Mouse (Mus musculus): Measurements from ENCODE around the gene Scrt2. TPM values are rescaled to one million over a fixed set of nuclear protein-coding genes. Genes with fewer than 3 reads are reported as not detected.

Gene Scrt2
- total RNA-seq, 2 experiments from 2014 or later = not detected

- DNase-seq = peak; percentile 85 to 87
- intact Hi-C loops (cut with DNase I) = no loop called here
Observed at GRCm38 (mm10) chr2:152081641-152082448, 516 bp downstream of the Scrt2 start.

GRCm38 (mm10) chr2:152082456-152083285 lies 1.3 kb downstream of the Scrt2 start:
- DNase-seq = no peak
- intact Hi-C loops (cut with DNase I) = no loop called here

DNA sequence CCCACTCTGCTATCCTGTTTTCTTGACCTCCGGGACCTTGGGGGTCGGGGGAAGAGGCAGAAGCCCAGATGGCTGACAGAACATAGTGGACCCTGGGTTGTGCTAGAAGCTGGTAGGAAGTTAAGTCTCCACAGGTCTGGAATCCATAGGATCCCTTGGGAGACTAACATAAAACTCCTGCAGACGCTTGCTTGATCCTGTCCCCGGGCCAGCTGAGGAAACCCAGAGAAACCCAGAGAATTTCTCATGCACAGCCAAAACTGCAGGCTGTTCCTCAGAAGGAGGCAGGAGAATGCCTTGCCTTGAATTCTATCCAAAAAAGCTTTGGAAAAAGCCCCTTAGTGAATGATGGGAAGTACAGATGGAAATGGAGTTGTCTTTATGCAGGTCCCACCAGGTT lies 2.1 kb downstream of the Scrt2 start:
- intact Hi-C loops (cut with DNase I) = no loop called here
- no peak for DNase-seq

DNA sequence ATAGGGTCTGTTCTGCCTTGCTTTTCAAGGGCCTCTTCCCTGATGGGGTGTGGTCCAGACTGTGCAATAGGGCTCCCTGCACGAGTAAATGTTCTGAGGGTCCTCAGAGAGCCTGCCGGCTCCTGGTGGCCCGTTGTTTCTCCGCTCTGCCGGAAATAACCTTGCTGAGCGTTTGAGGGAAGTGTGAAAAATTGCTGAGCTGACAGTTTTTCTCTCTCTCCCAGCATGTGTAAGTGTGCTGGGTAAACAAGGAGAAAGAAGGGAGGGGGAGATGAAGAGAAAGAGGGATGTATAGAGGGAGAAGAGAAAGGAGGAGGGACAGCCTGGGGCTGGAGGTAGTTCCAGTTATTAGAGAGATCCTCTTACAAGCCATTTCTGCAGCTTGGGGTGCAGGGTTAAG lies 3.0 kb downstream of the Scrt2 start:
- intact Hi-C loops (cut with DNase I) = no loop called here
- no peak for DNase-seq

DNA sequence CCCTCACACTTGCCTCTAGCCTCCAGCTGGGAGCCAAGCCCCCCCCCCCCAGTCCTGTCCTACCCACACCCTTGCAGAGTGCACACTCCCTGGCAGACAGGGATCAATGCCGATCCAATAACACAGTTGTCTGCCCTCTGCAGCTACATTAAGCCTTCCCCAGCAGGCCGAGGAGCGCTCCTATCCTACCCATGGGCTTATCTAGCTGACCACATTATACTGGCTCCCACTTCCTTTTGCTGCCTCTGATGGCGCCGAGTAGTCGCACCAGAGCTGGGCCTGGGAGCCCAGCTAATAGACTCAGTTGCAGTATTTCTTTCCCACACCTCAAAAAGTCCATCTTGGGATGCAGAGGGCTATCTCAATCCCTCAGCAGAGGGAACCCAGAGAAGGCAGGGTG lies 4.1 kb downstream of the Scrt2 start:
- intact Hi-C loops (cut with DNase I) = loop anchor here (5.0 kb wide), 2 partner anchors 58 to 282 kb away; no protein-coding TSS in a partner anchor
- DNase-seq = no peak

GRCm38 (mm10) chr2:152086451-152086850 lies 5.1 kb downstream of the Scrt2 start:
- intact Hi-C loops (cut with DNase I) = loop anchor here (5.0 kb wide), 2 partner anchors 59 to 281 kb away; no protein-coding TSS in a partner anchor
- DNase-seq = no peak

DNA sequence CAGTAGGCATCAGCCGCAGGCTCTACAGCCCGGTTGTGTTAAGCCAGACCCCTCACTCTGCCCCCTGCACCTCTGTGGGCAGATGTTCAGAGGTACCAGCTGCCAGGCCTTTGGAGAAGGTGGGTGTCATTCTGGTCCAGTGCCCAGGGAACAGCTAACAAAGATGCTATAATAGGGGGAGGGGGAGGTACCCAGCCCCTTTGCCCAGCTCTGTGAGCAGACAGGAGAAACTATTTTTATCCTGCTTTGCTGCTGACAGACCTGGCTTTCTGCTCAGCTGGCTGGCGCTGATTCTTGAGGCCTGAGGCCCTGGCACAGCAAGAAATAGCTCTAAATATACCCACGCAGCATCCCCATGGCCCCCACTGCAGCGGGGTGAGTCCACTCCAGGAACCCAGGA lies 5.8 kb downstream of the Scrt2 start:
- intact Hi-C loops (cut with DNase I) = loop anchor here (5.0 kb wide), 2 partner anchors 60 to 280 kb away; no protein-coding TSS in a partner anchor
- DNase-seq = peak; percentile 26 to 43

DNA sequence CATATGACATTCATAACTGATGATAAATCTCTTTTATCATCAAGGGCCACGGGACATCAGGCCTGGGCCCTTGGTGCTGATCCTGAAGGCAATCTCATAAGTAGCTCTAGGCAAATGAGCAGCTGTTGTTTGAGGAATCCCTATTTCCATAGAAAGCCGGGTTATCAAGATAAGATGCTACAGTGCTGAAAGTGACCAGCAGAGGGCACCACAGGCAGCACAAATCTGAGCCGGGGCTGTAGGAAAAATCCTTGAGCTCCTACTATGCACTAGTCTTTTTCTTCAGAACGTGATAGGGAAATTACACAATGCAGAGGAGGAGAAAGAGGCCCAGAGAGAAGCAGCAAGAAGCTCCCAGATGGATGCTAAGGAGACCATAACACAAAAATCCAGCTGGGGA lies 7.7 kb downstream of the Scrt2 start:
- intact Hi-C loops (cut with DNase I) = loop anchor here (2.0 to 5.0 kb wide), 3 partner anchors 16 to 278 kb away; partner anchors contain the start of gene Srxn1
- peak; percentile 50 to 73 for DNase-seq

DNA sequence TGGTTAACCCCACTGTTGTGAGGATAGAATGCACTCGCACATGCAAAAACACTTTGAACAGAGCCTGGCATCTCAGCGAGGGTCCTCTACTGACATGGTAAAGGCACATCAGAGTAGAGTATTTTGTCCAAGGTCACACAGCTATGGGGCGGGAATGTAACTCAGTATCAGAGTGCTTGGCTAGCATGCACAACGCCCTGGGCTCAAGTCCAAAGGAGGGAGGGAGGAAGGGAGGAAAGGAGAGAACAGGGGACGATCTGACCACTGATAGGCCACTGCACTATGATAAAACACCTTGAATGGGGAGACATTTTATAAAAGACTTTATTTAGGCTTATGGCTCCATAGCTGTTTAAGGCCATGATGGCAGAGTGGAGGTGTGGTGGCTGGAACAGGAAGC lies 8.3 kb downstream of the Scrt2 start:
- intact Hi-C loops (cut with DNase I) = loop anchor here (2.0 to 5.0 kb wide), 3 partner anchors 15 to 278 kb away; partner anchors contain the start of gene Srxn1
- DNase-seq = no peak

- no peak for DNase-seq
- intact Hi-C loops (cut with DNase I) = no loop called here
Observed at GRCm38 (mm10) chr2:152090486-152090885, 9.2 kb downstream of the Scrt2 start.

DNA sequence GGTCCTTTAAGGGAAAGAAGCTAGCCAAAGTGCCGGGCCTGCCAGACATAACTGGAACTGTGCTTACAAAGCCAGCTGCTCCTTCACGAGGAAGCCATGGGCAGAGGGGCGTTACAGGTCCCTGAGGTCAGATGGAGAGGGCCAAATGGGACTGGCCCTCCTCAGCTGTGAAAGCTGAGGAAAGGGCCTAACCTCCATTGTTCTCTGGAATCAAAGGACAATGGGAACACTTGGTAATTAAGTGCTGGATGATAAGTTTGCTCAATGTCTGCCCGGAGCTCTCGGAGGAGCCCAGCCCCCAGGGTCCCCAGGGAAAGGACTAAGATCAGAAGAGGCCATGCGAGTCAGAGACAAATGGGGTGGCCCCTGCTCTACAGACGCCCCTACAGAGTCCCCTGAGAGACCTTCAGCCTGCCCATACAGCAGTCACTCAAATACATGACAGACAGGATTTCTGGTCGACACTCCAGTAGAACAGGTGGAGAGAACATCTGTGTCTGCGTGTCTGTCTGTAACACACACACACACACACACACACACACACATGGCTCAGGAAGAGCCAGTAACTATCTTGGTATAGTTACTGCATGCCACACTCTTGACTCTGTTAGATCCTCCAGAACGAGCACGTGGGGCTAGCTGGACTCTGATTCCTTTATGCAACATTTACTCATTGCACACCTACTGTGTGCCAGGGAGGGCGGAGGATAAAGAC lies 10.2 kb downstream of the Scrt2 start:
- intact Hi-C loops (cut with DNase I) = no loop called here
- no peak for DNase-seq

DNA sequence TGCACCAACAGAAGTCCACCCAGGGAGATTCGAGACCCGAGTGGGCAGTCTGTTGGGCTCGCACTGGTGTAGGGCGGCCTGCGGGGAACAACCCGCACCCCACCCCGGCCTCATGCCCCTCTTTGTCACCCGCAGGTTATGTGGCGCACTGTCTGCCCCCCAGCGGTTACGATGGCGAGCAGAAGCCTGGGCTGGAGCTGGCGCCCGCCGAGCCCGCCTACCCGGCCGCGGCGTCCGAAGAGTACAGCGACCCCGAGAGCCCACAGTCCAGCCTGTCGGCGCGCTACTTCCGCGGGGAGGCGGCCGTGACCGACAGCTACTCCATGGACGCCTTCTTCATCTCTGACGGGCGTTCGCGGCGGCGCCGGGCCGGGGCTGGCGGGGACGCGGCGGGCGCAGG lies 11.6 kb downstream of the Scrt2 start:
- intact Hi-C loops (cut with DNase I) = no loop called here
- no peak for DNase-seq

GRCm38 (mm10) chr2:152093356-152093792 lies 12.0 kb downstream of the Scrt2 start:
- intact Hi-C loops (cut with DNase I) = no loop called here
- no peak for DNase-seq

GRCm38 (mm10) chr2:152094856-152095545 lies 13.7 kb downstream of the Scrt2 start:
- intact Hi-C loops (cut with DNase I) = no loop called here
- DNase-seq = no peak

GRCm38 (mm10) chr2:152096922-152097321 lies 15.6 kb downstream of the Scrt2 start:
- intact Hi-C loops (cut with DNase I) = no loop called here
- no peak for DNase-seq

- intact Hi-C loops (cut with DNase I) = no loop called here
Observed at GRCm38 (mm10) chr2:152097916-152098315, 16.6 kb downstream of the Scrt2 start.

GRCm38 (mm10) chr2:152099538-152099937 lies 18.2 kb downstream of the Scrt2 start:
- no peak for DNase-seq
- intact Hi-C loops (cut with DNase I) = no loop called here

More at GRCm38 (mm10) chr2:152097916-152098315, 16.6 kb downstream of the Scrt2 start:
- no peak for DNase-seq

DNA sequence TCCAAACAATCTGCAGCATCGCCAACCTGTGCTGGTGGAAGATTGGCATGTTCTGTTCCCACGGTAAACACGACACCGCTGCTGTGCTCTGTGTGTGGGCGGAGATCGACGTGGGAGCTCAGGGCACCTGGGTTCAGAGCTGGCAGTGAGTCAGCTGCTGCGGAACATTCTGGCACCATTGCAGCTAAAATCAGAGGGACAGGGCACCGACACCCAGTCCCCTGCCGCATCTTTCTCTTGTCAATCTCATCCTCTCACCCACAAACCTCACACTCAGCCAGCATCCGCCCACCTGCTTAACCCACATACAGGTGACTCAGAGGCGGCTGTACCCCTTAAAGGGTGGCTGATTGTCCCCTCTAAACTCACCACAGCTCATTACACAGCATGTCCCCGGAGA lies 20.4 kb downstream of the Scrt2 start:
- no peak for DNase-seq
- intact Hi-C loops (cut with DNase I) = no loop called here

DNA sequence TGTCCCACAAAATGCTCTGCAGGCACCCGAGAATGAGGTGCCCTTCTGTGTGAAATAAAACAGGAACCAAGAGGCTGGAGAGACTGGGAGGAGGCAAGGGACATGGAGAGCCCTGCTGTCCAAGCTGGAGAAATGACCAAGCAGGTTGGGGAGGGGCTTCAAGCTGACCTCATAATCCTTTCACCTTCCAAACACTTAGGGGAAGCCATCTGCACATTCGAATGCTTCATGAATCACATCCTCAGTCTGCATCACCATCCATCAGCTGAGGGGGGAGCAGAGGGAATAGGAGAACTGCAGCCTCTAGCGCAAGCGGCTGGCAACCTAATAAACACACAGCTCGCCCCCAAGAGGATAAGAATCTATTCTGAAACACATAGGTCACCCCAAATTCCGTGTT lies 21.0 kb downstream of the Scrt2 start:
- no peak for DNase-seq
- intact Hi-C loops (cut with DNase I) = no loop called here

DNA sequence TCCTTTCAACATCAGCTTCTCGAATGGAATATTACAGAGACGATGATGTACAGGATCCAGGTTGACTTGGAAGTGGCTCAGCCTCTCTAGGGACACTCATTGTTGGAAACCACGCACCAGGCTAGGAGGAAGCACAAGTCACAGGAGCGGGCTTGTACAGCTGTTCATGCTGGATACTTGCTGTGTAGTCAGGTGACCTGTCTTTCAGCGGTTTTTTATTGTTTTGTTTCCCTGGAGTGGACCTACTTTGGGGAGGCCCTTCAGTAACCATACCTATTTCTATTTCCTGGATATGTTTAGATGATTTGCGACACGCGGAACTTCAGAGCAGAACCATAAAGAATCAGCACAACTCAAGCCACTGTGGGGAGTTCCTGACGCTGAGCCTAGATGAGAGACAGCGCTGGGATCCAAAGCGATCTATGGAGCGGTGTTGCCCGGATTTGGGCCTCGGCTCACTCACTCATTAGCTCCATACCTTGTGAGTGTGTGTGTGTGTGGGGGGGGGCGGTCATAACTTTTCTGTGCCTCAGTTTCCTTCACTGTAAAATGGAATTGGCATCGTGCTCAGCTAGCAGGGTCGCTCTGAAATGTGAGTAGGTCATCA lies 23.5 kb downstream of the Scrt2 start:
- intact Hi-C loops (cut with DNase I) = loop anchor here (2.0 to 5.0 kb wide), 3 partner anchors 16 to 262 kb away; no protein-coding TSS in a partner anchor
- DNase-seq = no peak

All from heart, postnatal 36 days (tissue).